Mouse (Mus musculus) subcutaneous adipose tissue, adult 2 months (tissue): ENCODE data around the gene Tceal5. TPM values are rescaled to one million over a fixed set of nuclear protein-coding genes. Genes with fewer than 3 reads are reported as not detected.

Experiments used
- polyA plus RNA-seq: library from polyadenylated mRNA; depleted of rRNA; stranded (reverse); fragments of >200 nt; gene quantifications from 2 replicates; pipeline ENCODE4 v1.2.3, GENCODE M21; 2012; ENCODE audit warnings: low replicate concordance; rRNA removed

The Tceal5 gene
- 0.47 and 0.80 TPM in 2 replicates for polyA plus RNA-seq

DNA sequence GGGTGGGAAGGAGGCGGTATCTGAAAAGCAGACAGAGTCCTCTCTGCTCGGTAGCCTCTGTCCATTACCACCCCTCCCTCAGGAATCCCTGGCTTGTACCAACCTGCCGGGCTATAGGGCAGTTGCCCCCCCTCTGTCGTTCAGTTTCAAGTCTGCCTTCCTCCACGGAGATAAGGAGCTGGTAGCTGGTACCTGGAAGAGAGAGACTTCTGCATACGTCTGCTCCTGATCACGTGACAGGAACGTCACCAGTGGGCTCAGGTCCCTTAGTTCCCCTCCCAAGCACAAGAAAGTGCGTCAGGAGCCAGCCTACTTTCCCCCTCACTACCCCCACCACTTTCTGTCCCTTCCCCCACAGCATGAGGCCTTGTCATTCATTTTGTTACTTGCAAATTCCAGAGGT, at the start of gene Tceal5:
Gene Tceal5, minus strand, starts transcription at position 213 of the 403 bp plus-strand sequence.

DNA sequence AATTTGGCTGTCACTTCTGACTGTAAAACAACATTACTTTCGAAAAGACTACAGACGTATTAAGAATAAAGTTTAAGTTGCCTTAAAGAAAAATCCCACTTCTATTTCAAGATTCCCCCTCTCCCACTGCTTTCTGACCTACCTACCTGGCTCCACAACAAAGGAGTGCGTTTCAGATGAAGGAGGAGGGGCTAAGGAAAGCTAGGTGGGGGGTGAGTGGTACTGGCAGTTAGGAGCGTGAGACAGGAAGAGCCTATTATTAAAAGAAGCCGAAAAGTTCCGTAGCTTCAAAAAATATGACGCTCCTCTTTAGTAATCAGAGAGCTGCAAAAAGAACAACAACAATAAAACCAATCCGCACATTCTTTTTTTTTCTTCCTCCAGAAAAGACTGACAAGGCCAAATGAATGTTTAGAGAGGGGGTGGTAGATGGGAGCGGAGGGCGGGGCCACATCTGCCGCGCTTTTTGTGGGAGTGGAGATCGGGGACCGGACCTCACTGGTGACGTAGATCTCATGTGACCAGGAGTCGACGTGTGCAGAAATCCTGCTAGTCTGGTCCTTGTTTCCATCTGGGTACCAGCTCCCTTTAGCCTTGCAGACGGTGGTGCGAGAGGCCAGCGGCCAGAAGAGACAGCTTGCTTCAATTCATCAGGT, 41.0 kb upstream of the Tceal5 start, which contains the start of gene Tceal9:
Gene Tceal9, plus strand, starts transcription at position 506 of the 656 bp plus-strand sequence.

DNA sequence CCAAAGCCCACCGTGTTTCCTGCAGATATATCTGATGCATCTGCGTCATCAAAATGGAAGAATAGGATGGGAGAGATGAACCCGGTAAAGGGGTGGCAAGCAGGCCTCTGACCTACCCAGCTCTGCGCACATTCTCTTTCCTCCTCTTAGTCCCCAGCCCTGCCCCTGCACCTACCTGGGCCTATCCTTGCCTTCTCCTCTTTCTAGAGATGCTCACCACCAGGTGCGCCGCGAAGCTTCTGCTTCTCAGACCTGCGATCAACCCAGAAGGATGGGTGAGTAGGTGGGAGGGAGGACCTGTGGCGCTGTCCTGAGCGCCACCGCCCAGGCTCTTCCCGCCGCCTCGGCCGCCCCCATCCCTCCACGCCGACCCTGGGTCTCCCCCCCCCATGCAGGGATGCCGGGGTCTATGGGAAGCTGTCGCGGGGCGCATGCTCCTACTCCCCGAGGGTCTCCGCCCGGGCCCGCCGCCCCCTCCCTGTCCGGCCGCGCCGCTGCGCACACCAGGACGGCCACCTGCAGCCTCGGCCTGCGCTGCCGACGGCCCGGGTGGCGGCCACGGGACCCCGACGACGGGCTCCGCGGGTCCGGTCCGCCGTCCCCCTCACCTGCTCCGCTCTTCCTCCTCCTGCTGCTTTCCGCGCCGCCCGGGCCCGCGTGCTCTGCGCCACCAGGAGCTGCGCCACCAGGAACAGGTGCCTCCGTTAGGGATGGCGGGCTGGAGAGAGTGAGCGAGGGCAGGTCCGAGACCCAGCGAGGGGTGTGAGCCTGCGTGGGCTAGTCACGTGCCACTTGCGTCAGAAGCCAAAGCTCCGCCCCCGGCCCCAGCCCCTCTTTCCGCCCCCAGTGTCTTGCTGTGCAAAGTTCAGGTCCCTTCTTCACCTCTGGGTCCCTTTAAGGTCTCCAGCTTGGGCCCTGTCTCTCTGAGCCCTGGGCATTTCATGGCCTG, 11.3 kb upstream of the Tceal5 start, which contains the start of the genes Tceal7 and Bex1:
Gene Tceal7, plus strand, starts transcription at position 51 of the 949 bp plus-strand sequence.
Gene Bex1, minus strand, starts transcription at position 785 of the 949 bp plus-strand sequence.

DNA sequence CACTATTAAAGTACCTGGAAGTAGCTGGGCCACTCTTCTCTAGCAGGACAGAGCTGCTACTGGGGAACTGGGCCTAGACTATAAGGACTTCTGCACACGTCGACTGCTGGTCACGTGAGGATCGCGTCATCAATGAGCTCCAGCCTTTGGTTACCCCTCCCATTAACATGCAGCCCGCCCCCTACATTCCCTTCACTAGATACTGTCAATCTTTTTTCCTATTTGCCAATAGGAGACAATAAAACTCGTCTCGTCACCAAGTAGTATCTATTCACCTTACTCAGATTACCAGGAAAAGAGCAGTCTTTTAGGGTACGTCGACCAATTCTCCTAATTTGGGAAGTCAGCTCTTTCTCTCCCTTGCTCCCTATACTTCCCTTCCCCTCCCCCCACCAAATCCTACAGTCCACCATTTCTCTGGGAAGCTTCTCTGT, 31.5 kb downstream of the Tceal5 start, which contains the start of gene Tceal8:
Gene Tceal8, minus strand, starts transcription at position 225 of the 434 bp plus-strand sequence.

Other genes starting within 250 kb of the Tceal5 start
- gene Arxes2, start 210.1 kb downstream of the Tceal5 start, polyA plus RNA-seq: 33.6 and 54.3 TPM in 2 replicates
- 7.6 and 15.3 TPM in 2 replicates for gene Arxes1, start 170.5 kb downstream of the Tceal5 start, polyA plus RNA-seq
- gene Bex2, start 135.6 kb downstream of the Tceal5 start, polyA plus RNA-seq: 1.2 TPM in 1 of 2 replicates, not detected in the other
- 0.08 TPM in 1 of 2 replicates, not detected in the other for gene Nxf3, start 118.6 kb downstream of the Tceal5 start, polyA plus RNA-seq
- 0.27 TPM in 1 of 2 replicates, not detected in the other for gene Bex4, start 64.9 kb downstream of the Tceal5 start, polyA plus RNA-seq
- gene Tceal8, start 31.5 kb downstream of the Tceal5 start, polyA plus RNA-seq: 13.3 and 14.7 TPM in 2 replicates
- not detected in 2 replicates for gene Tceal7, start 10.9 kb upstream of the Tceal5 start, polyA plus RNA-seq
- gene Bex1, start 11.6 kb upstream of the Tceal5 start, polyA plus RNA-seq: 0.50 and 2.5 TPM in 2 replicates
- gene Tceal9, start 41.2 kb upstream of the Tceal5 start, polyA plus RNA-seq: 10.6 and 29.7 TPM in 2 replicates
- gene Bex3, start 66.4 kb upstream of the Tceal5 start, polyA plus RNA-seq: 9.0 and 71.6 TPM in 2 replicates